Mouse (Mus musculus) ES-CJ7 (cell line): ENCODE results near the gene 1700012A03Rik.

ENCODE experiments used
- DNase-seq: peaks from one replicate; pipeline ENCODE4 v3.0.0; 2011; ENCODE audit warnings: low read depth, low spot score

1700012A03Rik gene

GRCm38 (mm10) chr6:32049951-32050345 is at the start of gene 1700012A03Rik:
TSS of gene 1700012A03Rik (plus strand) at chr6:32050246.
- no peak for DNase-seq

GRCm38 (mm10) chr6:32004228-32004627 is 45.8 kb upstream of the 1700012A03Rik start:
- no peak for DNase-seq

- DNase-seq: no peak
These were observed 44.1 kb upstream of the 1700012A03Rik start for GRCm38 (mm10) chr6:32005914-32006313.

GRCm38 (mm10) chr6:32006382-32006781 is 43.7 kb upstream of the 1700012A03Rik start:
- DNase-seq: no peak

- DNase-seq: no peak
These were observed 42.7 kb upstream of the 1700012A03Rik start for GRCm38 (mm10) chr6:32007336-32007735.

GRCm38 (mm10) chr6:32016841-32017240 is 33.2 kb upstream of the 1700012A03Rik start:
- DNase-seq: no peak

- DNase-seq: no peak
These were observed 32.5 kb upstream of the 1700012A03Rik start for GRCm38 (mm10) chr6:32017406-32018104.

GRCm38 (mm10) chr6:32018105-32018446 is 32.0 kb upstream of the 1700012A03Rik start:
- no peak for DNase-seq

- no peak for DNase-seq
These were observed 28.1 kb upstream of the 1700012A03Rik start for GRCm38 (mm10) chr6:32021853-32022536.

GRCm38 (mm10) chr6:32022537-32022869 is 27.5 kb upstream of the 1700012A03Rik start:
- DNase-seq: no peak

GRCm38 (mm10) chr6:32028228-32029009 is 21.6 kb upstream of the 1700012A03Rik start:
- DNase-seq: no peak

- no peak for DNase-seq
These were observed 15.8 kb upstream of the 1700012A03Rik start for GRCm38 (mm10) chr6:32034226-32034625.

GRCm38 (mm10) chr6:32045344-32045743 is 4.7 kb upstream of the 1700012A03Rik start:
- DNase-seq: no peak

- no peak for DNase-seq
These were observed 643 bp upstream of the 1700012A03Rik start for GRCm38 (mm10) chr6:32049256-32049950.

GRCm38 (mm10) chr6:32052135-32052915 is 2.3 kb downstream of the 1700012A03Rik start:
- no peak for DNase-seq

GRCm38 (mm10) chr6:32056525-32056924 is 6.5 kb downstream of the 1700012A03Rik start:
- peak; percentile 56 for DNase-seq

- no peak for DNase-seq
These were observed 8.5 kb downstream of the 1700012A03Rik start for GRCm38 (mm10) chr6:32058571-32058970.

GRCm38 (mm10) chr6:32060641-32061040 is 10.6 kb downstream of the 1700012A03Rik start:
- no peak for DNase-seq

- no peak for DNase-seq
These were observed 11.2 kb downstream of the 1700012A03Rik start for GRCm38 (mm10) chr6:32061266-32061665.

- no peak for DNase-seq
These were observed 15.9 kb downstream of the 1700012A03Rik start for GRCm38 (mm10) chr6:32065789-32066510.
